Mouse (Mus musculus): ENCODE measurements around the gene Golga5. TPM values are rescaled to one million over a fixed set of nuclear protein-coding genes. Genes with fewer than 3 reads are reported as not detected.
"Not testable (repeated sequence)": the region's sequence is repeated elsewhere in the genome, so short reads cannot be mapped to it uniquely, and the experiment has no call there.

Gene Golga5
- polyA plus RNA-seq, 1 experiment: 15.6 TPM

- Histone ChIP-seq H3K27ac (replicated peaks; ENCODE audit: low read depth, low read length) (no peak overlapping the region), H3K4me1 (ENCODE audit: control insufficient read depth, insufficient read depth, insufficient read length, low read length) (no peaks in the 10 kb centered on the region), H3K4me3 (ENCODE audit: insufficient read depth, low read depth, low read length) (no peak overlapping the region)
Measured at GRCm38 (mm10) chr12:102468136-102468535, 799 bp upstream of the Golga5 start.

- Histone ChIP-seq H3K4me3 (ENCODE audit: insufficient read depth, low read depth, low read length) (no peak overlapping the region), H3K4me1 (ENCODE audit: control insufficient read depth, insufficient read depth, insufficient read length, low read length) (no peaks in the 10 kb centered on the region), H3K27ac (replicated peaks; ENCODE audit: low read depth, low read length) (no peak overlapping the region)
Measured at GRCm38 (mm10) chr12:102474411-102474810, 5.5 kb downstream of the Golga5 start.

GRCm38 (mm10) chr12:102480481-102480880 lies 11.5 kb downstream of the Golga5 start:
- no peaks in the 10 kb centered on the region for H3K4me1 ChIP-seq (ENCODE audit: control insufficient read depth, insufficient read depth, insufficient read length, low read length)
- H3K4me3 ChIP-seq (ENCODE audit: insufficient read depth, low read depth, low read length): no peak overlapping the region
- no peak overlapping the region for H3K27ac ChIP-seq (replicated peaks; ENCODE audit: low read depth, low read length)

GRCm38 (mm10) chr12:102484946-102485345 lies 16.0 kb downstream of the Golga5 start:
- Histone ChIP-seq H3K27ac (replicated peaks; ENCODE audit: low read depth, low read length) (no peak overlapping the region), H3K4me1 (ENCODE audit: control insufficient read depth, insufficient read depth, insufficient read length, low read length) (no peaks in the 10 kb centered on the region), H3K4me3 (ENCODE audit: insufficient read depth, low read depth, low read length) (no peak overlapping the region)

- Histone ChIP-seq H3K27ac (replicated peaks; ENCODE audit: low read depth, low read length) (no peak overlapping the region), H3K4me1 (ENCODE audit: control insufficient read depth, insufficient read depth, insufficient read length, low read length) (no peaks in the 10 kb centered on the region)
Measured at GRCm38 (mm10) chr12:102491911-102492310, 23.0 kb downstream of the Golga5 start.

GRCm38 (mm10) chr12:102495754-102496153 lies 26.8 kb downstream of the Golga5 start:
- not testable (repeated sequence) for H3K4me3 ChIP-seq (ENCODE audit: insufficient read depth, low read depth, low read length); H3K27ac ChIP-seq (replicated peaks; ENCODE audit: low read depth, low read length); H3K4me1 ChIP-seq (ENCODE audit: control insufficient read depth, insufficient read depth, insufficient read length, low read length)

More at GRCm38 (mm10) chr12:102491911-102492310, 23.0 kb downstream of the Golga5 start:
- no peak overlapping the region for H3K4me3 ChIP-seq (ENCODE audit: insufficient read depth, low read depth, low read length)

GRCm38 (mm10) chr12:102497905-102498304 lies 29.0 kb downstream of the Golga5 start:
- Histone ChIP-seq H3K27ac (replicated peaks; ENCODE audit: low read depth, low read length) (no peak overlapping the region), H3K4me3 (ENCODE audit: insufficient read depth, low read depth, low read length) (no peak overlapping the region), H3K4me1 (ENCODE audit: control insufficient read depth, insufficient read depth, insufficient read length, low read length) (no peaks in the 10 kb centered on the region)

GRCm38 (mm10) chr12:102498726-102499125 lies 29.8 kb downstream of the Golga5 start:
- no peaks in the 10 kb centered on the region for H3K4me1 ChIP-seq (ENCODE audit: control insufficient read depth, insufficient read depth, insufficient read length, low read length)
- no peak overlapping the region for H3K4me3 ChIP-seq (ENCODE audit: insufficient read depth, low read depth, low read length)
- H3K27ac ChIP-seq (replicated peaks; ENCODE audit: low read depth, low read length): peak overlapping the region; percentile 10; the same call in 1 of the 2 replicates

GRCm38 (mm10) chr12:102499210-102499609 lies 30.3 kb downstream of the Golga5 start:
- no peak overlapping the region for H3K27ac ChIP-seq (replicated peaks; ENCODE audit: low read depth, low read length)
- H3K4me3 ChIP-seq (ENCODE audit: insufficient read depth, low read depth, low read length): no peak overlapping the region
- no peaks in the 10 kb centered on the region for H3K4me1 ChIP-seq (ENCODE audit: control insufficient read depth, insufficient read depth, insufficient read length, low read length)

- Histone ChIP-seq H3K4me3 (ENCODE audit: insufficient read depth, low read depth, low read length) (no peak overlapping the region), H3K4me1 (ENCODE audit: control insufficient read depth, insufficient read depth, insufficient read length, low read length) (no peaks in the 10 kb centered on the region), H3K27ac (replicated peaks; ENCODE audit: low read depth, low read length) (no peak overlapping the region)
Measured at GRCm38 (mm10) chr12:102499723-102500122, 30.8 kb downstream of the Golga5 start.

- H3K4me3 ChIP-seq (ENCODE audit: insufficient read depth, low read depth, low read length): no peak overlapping the region
- H3K27ac ChIP-seq (replicated peaks; ENCODE audit: low read depth, low read length): no peak overlapping the region
- H3K4me1 ChIP-seq (ENCODE audit: control insufficient read depth, insufficient read depth, insufficient read length, low read length): no peaks in the 10 kb centered on the region
Measured at GRCm38 (mm10) chr12:102501038-102501437, 32.1 kb downstream of the Golga5 start.

- H3K4me1 ChIP-seq (ENCODE audit: control insufficient read depth, insufficient read depth, insufficient read length, low read length): no peaks in the 10 kb centered on the region
- no peak overlapping the region for H3K27ac ChIP-seq (replicated peaks; ENCODE audit: low read depth, low read length)
- no peak overlapping the region for H3K4me3 ChIP-seq (ENCODE audit: insufficient read depth, low read depth, low read length)
Measured at GRCm38 (mm10) chr12:102501848-102502595, 33.1 kb downstream of the Golga5 start.

- H3K4me3 ChIP-seq (ENCODE audit: insufficient read depth, low read depth, low read length): no peak overlapping the region
- H3K27ac ChIP-seq (replicated peaks; ENCODE audit: low read depth, low read length): no peak overlapping the region
- H3K4me1 ChIP-seq (ENCODE audit: control insufficient read depth, insufficient read depth, insufficient read length, low read length): no peaks in the 10 kb centered on the region
Measured at GRCm38 (mm10) chr12:102505131-102505713, 36.3 kb downstream of the Golga5 start.

- no peak overlapping the region for H3K27ac ChIP-seq (replicated peaks; ENCODE audit: low read depth, low read length)
Measured at GRCm38 (mm10) chr12:102505949-102506348, 37.0 kb downstream of the Golga5 start.

GRCm38 (mm10) chr12:102511363-102511762 lies 42.4 kb downstream of the Golga5 start:
- Histone ChIP-seq H3K4me1 (ENCODE audit: control insufficient read depth, insufficient read depth, insufficient read length, low read length) (no peaks in the 10 kb centered on the region), H3K27ac (replicated peaks; ENCODE audit: low read depth, low read length) (no peak overlapping the region), H3K4me3 (ENCODE audit: insufficient read depth, low read depth, low read length) (no peak overlapping the region)

More at GRCm38 (mm10) chr12:102505949-102506348, 37.0 kb downstream of the Golga5 start:
- no peak overlapping the region for H3K4me3 ChIP-seq (ENCODE audit: insufficient read depth, low read depth, low read length)
- H3K4me1 ChIP-seq (ENCODE audit: control insufficient read depth, insufficient read depth, insufficient read length, low read length): no peaks in the 10 kb centered on the region

- no peak overlapping the region for H3K4me3 ChIP-seq (ENCODE audit: insufficient read depth, low read depth, low read length)
Measured at GRCm38 (mm10) chr12:102514151-102514550, 45.2 kb downstream of the Golga5 start.

More at GRCm38 (mm10) chr12:102514151-102514550, 45.2 kb downstream of the Golga5 start:
- Histone ChIP-seq H3K27ac (replicated peaks; ENCODE audit: low read depth, low read length) (no peak overlapping the region), H3K4me1 (ENCODE audit: control insufficient read depth, insufficient read depth, insufficient read length, low read length) (no peaks in the 10 kb centered on the region)
